Comparison of ENCODE assay signal across 8 mouse cellular contexts in the genomic region with DNA sequence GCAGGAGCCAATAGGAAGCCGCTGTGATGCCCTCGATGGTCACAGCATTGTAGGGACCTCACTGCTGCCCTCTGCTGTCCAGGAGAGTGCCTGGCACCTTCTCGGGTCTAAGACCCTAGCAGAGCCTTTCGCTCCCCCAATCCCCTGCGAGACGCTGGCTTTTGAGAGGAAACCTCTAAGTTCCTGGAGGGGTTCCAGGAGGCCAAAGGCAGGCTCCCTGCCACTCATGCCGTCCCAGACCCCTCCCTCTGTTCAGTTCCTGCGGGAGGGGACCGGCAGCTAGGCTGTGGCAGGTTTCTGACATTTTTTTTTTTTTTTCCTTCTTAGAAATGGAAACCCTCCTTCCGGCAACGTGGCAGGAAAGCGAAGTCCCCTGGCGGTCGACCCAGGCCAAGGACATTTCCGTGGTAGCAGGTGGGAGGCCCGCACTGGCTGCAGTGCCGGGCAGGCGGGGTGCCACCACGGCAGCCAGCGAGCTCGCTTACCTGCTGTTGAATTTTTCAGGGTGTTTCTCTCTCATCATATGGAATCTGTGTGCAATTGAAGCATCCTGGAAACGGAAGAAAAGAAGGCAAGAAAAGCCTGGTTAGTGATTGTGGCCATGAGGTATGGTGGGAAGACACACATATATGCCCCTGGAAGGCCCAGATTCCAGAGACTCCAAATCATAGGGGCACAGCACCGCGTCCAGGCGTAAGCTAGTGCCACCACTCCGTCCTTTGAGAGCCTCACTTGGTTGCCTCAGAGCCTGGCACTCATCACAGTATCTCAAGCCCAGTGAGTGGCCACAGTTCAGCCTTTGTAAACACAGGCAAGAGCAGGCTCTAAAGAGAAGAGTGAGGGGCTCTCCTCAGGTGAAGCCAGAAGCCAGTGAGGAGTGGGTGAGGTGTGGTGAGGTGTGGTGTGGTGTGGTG.
DNase-seq lines count a peak whose midpoint lies in the region; ATAC-seq lines count a peak whose summit lies in the region.

No protein-coding gene starts in this region.

- intact Hi-C loops in left cerebral cortex, postnatal 25 days (cut with DNase I) = loop anchor here (1.0 to 2.0 kb wide), 2 partner anchors 109 to 238 kb away; a partner anchor contains a TSS

- peak; percentile 74 for ATAC-seq in intestine, embryonic 14.5 days (replicated peaks; ENCODE audit: low FRiP score, low TSS enrichment, low read depth)

- H3K27me3 ChIP-seq in intestine, embryonic 14.5 days (replicated peaks; ENCODE audit: control insufficient read depth, insufficient read depth, low read length) = no peaks in the 10 kb centered on the region

- peak; percentile 87 for DNase-seq in adrenal gland, adult 2 months
- DNase-seq in embryo, embryonic 11 days = peak; percentile 94
- DNase-seq in gastrocnemius, postnatal 25 days = peak; percentile 62
- peak; percentile 96 for DNase-seq in intestine, embryonic 14.5 days (ENCODE audit: low spot score)
- peak; percentile 87 to 89 for DNase-seq in left cerebral cortex, postnatal 25 days (ENCODE audit: low spot score in 2 of 2)
- DNase-seq in mesoderm, embryonic 11.5 days (ENCODE audit: low read depth, low spot score) = peak; percentile 93
- DNase-seq in right cerebral cortex, postnatal 36 days (ENCODE audit: low spot score in 2 of 2) = peak; percentile 73 to 75
- peak; percentile 88 for DNase-seq in yolk sac, embryonic 10.5 days (ENCODE audit: low spot score)

- 9% methylated on average over 26 of the region's 26 CpGs for WGBS in intestine, embryonic 14.5 days

- peak overlapping the region; percentile 42 for H3K9ac ChIP-seq in intestine, embryonic 14.5 days (ENCODE audit: low read length)

- no peaks in the 10 kb centered on the region for H3K36me3 ChIP-seq in intestine, embryonic 14.5 days (ENCODE audit: control insufficient read depth, insufficient read depth, low read length)

- no peaks in the 10 kb centered on the region for H3K9me3 ChIP-seq in intestine, embryonic 14.5 days (ENCODE audit: control insufficient read depth, low read length)

- peak overlapping the region; percentile 65 for H3K4me2 ChIP-seq in intestine, embryonic 14.5 days (ENCODE audit: low read length)

- 0 out of 2 replicates have a peak overlapping the region, but pooled peaks have one; percentile 43 for H3K27ac ChIP-seq in intestine, embryonic 14.5 days (ENCODE audit: low read depth)

- H3K4me1 ChIP-seq in intestine, embryonic 14.5 days (replicated peaks; ENCODE audit: control insufficient read depth, insufficient read depth, low read length) = peaks cover 21% of the 10 kb centered on the region

- peak overlapping the region; percentile 34 for H3K4me3 ChIP-seq in intestine, embryonic 14.5 days (ENCODE audit: low read depth, low read length)

Comparison
In these comparisons a context has a peak if more than half of its experiments do, and no peak if none do; other contexts are left out.
1. Peak in every context shown above with its lines: DNase-seq, ATAC-seq, H3K4me3 ChIP-seq and H3K27ac ChIP-seq.